Mouse (Mus musculus): ENCODE measurements at regions not wholly inside any gene's neighbourhood (a gene's known extent, or its start where the extent isn't known, plus 50 kb on each side); places are given as distances from the start of the nearest gene placed in this dataset.

DNA sequence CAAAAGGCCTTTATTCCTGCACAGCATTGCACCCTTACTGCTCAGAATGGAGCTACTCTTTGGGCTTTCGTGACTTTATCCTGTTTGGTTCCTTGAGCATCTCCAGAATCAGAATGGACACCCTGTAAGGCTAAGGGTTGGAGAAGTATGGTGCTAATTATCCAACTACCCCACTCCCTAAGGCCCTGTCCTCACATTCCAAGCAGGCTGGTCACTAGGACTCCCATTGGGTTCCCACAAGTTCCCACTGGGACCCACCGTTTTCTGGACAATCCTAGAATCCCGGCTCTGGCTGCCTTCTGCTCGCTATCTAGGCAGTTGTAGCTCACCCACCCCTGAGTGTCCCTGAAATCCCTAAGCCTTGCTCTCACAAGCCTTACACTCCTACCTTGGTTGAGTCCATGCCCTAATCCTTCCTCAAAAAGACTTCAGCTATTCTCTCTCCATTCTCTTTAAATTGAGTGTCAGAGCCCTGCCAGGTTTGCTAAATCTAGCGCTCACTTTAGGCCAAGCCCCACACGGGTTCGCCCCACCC is 146.1 kb downstream of the Efcab1 start:
- no peak for DNase-seq (ENCODE audit: low spot score)

DNA sequence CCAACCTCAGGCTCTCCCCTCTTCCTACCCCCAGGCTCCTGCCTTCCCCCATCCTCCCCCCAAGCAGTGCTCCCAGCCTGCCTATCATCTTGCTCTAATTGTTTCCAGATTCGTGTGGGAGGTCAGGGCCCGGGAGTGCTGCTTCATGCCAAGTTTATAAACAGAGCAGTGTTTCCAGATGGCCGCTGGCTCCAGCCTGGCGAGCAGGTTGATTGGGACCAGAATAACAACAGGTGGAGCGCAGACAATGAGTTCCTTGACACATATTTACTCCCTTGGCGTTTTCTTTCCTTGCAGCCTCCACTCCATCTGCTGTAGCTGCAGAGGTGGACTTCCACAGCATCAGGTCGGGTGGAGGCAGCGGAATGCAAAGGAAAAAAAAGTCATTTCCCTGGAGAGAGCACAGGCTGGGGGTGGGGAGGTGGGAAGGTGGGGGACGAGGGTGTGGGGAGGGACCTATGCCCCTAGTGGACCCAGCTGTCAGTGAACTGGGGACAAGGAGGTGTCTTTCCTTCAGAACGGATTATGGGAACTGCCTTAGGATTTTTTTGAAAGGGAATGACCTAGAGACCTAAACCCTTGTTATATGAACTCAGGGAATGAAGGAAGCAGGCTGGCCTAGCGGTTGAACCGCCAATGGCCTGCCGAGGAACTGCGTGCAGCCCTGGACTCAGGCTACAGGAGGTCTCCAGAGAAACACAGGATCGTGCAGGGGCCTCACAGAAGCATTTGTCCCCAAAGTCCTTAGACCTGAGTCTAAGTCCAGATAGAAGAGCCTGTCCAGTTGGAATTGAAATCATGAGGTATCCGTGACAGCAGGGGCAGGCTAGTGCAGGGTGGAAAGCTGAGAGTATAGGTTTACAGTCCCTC is 146.8 kb downstream of the Efcab1 start:
- peak; percentile 85 for DNase-seq (ENCODE audit: low spot score)

DNA sequence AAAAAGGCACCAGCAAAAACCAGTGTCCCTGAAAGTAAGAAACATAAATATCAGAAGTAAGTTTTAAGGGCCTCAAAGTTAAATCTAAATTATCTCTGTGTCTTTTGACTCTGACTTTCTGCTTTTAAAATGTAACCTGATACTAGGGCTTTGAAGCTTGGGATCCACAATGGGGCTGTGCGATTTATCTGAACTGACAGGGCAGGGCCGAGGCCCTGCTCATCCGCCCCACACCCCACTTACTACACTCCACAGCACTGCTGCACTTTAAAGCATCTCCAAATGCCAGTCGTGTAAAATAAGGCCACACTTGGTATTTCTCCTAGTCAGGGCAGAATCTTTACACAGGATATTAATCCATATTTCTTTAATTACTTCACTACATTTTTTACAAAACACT is 147.4 kb downstream of the Efcab1 start:
- no peak for DNase-seq (ENCODE audit: low spot score)

DNA sequence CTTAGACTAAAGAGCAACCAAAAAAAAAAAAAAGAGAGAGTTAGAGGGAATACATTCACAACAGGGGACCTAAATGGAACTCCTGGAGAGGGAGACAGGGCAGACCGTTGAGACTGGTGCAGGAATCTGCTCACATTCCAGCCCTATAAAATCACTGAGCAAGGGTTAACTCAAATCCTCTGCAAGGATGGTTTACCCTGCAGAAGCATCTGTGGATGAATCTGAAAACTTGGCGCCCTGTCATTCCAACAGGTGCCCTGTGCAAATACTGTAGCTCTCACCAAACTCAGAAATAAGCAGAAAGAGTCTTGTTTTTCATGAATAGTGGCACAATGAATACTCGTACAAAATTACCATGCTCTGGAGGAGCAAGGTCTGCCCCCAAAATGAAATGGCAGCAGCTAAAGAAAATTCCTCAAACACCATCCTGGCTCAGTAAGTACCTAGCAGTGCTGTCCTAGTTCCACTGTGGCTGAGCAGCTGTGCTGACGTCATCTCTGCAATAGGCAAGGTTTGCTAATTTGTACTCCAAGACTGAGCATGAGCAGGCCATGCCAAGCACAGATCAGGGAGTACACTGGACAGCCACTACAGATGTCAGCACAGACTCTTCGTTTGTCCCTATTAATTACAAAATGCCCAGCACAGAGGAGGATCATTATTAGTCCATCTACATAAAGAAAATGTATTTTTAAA is 148.0 kb downstream of the Efcab1 start:
- DNase-seq (ENCODE audit: low spot score) = no peak

DNA sequence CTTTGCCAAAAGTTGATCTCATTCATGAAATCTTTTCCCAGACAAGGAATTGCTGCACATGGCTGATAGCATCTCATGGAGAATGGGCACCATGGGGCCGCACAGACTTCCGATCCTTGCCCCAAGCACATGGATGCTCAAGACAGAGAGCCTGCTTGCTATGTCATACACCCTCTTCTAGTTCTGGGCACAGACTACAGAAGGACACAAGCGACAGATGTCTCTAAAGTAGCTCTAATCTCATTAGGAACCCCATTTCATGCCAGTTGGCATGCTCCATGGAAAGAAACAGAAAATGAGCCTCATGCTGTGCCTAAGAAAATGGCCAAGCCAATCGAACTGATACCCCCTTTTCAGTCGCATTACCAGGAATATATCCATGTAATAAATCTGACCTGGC is 149.3 kb downstream of the Efcab1 start:
- no peak for DNase-seq (ENCODE audit: low spot score)

DNA sequence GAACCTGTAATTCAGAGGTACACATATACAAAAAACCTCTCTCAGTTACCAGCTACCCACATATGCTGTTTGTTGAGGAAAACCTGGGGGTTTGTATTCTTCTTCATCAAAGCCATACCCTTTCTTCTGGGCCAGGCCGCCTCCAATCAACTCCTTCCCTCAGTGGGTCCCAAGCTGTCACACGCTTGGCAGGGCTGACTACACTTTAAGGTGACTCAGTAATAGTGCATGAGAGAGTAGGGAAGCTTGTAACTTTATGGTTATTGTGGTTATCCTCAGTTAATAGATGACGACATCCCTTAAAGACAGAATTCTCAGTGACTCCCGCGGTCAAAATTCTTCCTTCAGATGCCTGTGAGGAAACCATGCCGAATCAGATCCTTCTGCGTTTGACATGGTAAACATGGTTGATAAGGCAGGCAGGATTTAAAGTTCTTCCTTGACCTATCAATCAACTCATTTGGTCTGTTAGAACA is 164.1 kb downstream of the Efcab1 start:
- DNase-seq (ENCODE audit: low spot score) = no peak

DNA sequence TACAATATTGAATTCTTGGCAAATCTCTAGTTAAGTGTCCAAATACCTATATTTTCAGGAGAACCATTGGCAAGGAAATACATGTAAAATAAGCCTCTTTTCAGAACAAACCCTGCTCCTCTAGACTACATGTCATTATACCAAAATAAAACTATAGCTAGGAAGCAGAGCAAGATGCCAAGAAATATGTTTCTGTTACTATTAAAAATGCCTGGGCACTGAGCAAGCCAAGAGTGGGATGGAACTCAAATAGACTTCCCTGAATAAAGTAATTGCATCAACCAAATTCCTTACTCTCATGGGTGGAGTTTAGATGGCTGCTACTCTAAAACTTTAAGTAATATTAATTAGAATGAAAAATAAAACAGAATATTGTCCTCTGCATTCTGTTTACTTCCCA is 168.0 kb downstream of the Efcab1 start:
- DNase-seq (ENCODE audit: low spot score) = no peak

DNA sequence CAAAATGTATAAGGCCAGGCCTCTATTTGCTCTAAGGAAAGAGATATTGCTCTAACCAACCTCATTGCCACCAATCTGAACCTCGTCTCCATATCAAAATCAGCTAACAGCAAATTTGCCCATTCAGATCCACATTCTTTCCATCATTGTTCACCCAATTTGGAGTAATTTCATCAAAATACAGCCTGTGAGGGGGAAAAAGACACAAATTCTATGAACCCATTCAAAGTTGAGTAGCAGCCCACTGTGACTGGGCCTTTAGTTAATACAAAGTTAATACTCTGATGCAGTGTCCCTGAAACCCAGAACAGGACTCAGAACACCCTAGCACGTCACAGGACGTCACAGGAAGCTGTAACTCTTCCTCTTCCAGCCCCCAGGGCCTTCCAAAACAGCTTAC is 177.3 kb downstream of the Efcab1 start:
- no peak for DNase-seq (ENCODE audit: low spot score)

DNA sequence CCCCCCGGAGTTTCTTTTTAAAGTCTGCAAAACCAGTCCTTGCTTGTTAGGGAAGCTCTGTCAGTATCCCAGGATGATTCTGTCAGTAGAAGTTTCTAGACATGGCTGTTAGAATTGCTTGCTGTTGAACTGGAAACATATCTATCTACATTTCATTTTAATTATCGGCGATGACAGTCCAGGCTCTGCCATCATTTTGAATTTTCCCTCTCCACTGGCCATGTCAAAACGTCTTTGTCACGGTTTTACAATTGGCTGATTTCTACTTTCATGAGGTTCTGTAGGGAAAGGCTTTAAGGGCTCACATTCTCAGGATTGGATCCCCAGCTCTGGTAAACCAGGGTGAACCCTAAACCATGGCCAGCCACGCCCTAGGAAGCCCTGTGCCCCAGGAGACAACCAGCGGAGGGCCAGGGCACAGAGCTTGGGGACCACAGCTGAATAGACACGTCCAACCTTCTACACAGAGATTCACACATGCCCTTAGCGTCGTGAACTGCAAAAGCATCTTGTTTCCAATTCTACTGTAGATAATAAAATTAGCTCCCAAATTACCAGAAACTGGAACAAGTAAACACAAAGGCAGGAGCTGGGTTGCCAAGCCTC is 177.8 kb downstream of the Efcab1 start:
- no peak for DNase-seq (ENCODE audit: low spot score)

DNA sequence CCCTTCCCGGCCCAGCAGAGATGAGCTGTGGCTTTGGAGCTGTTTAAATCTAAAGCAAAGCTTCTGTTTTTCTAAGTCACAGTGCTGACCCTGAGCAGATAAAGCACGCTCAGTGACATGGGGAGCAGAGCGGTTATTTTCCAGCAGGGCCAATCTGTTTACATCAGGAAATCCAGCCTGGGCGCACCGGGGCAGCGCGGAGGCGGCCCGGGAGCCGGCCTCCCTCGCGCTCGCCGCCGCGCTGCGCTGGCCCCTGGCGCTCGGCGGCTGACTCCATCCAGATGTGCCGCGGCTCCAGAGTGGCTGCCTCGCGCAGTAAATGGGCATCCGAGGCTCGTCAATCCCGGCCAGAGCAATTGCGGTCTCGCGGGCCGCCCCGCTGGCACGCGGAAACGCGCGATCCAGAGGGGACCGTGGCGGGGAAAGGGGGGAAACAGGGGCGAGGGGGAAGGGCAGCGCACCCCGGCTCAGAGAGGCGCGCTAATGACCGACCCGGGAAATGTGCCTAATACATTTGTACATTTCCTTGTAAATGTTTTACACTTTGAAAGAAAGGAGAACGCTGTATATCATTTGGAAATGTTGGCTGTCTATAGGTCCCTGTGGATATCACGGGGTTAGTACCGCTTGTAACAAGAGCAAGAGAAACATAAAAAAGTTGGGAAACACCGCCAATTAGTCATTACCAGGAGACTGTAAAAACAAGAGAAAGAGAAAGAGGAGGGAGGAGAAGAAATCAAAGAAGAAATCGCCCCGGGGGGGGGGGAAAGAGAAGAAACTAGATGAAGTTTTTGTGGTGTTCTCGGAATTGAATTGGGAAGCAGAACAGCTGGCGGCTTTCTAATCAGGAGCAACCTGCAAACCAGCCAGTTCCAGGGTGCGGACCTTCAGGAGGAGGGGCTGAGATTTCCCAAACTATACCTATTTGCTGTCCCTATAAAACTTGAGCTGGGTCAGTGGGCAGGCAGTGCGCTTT is 178.6 kb downstream of the Efcab1 start:
- DNase-seq (ENCODE audit: low spot score) = peak; percentile 11

DNA sequence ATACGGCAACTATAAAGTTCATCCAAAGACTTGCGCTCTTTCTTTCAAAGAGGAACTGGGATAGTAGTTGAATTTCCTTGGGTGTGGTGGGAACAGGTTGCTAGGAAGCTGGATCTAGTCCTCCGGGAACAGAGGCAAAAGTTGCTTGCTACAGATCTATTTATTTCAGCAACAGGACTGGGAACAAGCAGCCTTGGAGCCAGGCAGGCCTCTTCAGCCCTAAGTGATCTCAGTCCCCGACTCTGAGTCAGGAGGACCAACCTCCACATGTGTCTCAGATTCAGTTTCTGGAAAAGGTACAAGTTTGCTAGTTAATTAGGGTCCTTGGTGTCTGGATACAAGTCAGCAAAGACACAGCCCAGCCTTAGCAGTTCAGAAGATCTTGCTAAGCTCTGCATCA is 180.2 kb downstream of the Efcab1 start:
- no peak for DNase-seq (ENCODE audit: low spot score)

DNA sequence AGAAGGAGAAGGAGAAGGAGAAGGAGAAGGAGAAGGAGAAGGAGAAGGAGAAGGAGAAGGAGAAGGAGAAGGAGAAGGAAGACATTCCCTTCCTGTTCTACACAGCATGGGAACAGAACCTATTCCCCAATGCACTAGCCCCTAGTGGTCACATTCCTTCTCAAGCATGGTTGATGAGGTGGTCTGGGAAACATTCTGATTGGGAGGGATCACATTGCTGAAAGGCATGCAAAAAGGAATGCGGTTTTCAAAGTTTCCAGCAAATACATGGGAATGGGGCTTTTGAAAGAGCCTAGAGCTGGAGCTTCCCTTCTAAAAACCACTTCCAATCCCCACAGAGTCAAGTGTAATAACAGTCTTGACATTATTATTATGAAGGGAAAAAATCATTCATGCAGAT is 197.5 kb downstream of the Efcab1 start:
- no peak for DNase-seq (ENCODE audit: low spot score)

DNA sequence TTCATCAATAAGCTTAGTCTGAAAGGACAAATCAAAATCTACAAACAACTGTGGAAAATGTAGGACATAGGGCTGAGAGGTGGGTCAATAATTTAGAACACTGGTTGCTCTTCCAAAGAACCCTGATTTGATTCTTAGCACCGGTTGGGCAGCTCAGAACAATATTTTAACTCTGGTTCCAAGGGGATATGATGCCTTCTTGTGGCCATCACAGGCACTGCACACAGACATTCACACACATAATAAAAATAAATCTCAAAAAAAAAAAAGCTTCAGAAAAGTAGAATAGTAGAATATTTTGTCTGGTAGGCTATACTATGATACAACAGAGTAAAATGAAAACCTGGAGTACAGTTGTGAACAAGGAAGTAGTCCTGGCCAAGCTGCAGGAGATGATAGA is 200.8 kb downstream of the Efcab1 start:
- DNase-seq (ENCODE audit: low spot score) = no peak

DNA sequence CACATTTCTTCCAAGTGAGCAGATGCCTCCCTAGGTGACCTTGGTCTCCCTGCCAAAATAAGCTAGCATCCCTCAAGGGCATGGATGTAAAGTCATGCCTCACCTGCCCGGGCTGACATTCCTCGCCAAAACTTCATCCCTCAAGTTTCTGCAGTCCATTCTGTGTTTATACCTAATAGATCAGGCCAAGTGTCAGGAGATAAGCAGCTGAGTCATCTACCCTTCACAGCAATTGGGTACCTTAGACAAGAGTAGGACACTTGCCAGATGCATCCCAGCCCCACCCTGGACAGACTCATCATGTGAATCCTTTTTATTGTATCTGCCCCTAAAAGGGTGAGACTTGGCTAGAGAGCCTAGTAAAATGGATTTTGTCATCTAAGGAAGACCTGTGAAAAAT is 204.1 kb upstream of the Gm21897 start:
- no peak for DNase-seq (ENCODE audit: low spot score)

DNA sequence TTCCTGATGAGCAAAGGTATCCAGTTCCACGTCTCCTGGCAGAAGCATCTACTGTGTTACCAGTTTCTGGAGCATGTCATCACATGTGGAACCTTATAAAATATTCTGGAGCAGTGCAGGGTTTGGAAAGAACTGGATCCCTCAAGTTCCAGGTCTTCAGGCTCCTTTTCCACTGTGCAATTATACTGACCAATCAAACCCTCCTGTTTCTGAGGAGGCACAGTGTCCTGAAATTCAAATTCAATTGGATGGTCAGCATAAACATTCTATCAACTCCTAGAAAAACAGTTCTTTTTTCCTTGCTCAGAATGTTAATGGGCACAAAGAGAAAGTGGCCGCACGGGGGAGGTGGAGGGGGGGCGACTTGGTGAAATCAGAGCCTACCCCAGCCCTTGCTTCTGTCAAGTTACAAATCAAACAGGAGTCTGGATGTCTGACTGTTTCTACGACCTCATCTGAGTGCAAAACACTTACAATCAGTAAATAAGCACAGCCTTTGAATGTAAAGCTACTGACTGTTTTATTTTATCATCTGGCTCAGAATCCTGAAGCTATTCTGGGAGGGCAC is 203.2 kb upstream of the Gm21897 start:
- DNase-seq (ENCODE audit: low spot score) = no peak

DNA sequence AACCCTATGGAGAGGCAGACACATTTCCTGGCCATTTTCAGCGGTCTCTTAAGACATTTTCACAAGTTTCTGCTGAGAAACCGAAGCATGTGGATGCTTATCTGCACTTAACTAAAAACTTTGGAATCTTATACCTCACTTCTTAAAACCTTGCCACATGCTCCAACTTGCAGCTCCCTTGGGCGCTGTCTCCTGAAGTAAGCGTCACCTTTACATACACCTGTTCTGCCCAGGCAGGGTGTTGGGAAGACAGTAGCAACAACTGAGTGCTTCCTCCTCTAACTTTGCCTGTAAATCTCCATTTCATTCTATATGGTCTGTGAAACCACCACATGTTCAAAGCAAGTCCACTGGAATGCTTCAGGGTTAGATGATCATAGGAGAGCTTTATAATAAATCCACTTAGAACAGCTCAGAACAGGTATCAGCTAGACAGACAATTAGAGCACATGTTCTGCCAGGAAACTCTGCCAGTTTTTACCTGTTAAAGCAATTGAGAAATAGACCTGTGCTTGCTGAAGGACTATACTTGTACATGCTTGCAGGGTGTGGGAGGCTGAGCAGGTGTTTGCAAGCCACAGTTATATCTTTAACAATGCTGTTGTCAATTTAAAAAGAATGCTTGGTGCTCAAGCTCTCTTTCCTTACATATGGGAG is 202.6 kb upstream of the Gm21897 start:
- no peak for DNase-seq (ENCODE audit: low spot score)

DNA sequence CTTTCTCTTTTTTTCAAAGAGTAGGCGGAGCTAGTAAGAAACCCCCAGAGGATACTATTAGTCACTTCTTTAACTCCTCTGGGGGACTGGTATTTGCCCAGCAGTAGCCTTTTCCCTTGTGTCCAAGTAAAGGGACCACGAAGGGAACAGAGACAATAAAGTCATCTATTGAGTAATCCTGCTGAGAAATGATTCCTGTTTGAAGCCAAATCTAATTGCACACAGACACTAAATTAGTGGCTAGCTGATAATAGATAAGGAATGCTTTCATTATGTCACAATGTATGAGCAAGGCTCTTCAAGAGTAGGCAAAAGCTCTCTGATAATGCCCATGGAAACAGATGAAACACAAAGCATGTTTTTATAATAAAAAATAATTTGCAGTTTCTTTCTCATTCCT is 201.9 kb upstream of the Gm21897 start:
- DNase-seq (ENCODE audit: low spot score) = no peak

DNA sequence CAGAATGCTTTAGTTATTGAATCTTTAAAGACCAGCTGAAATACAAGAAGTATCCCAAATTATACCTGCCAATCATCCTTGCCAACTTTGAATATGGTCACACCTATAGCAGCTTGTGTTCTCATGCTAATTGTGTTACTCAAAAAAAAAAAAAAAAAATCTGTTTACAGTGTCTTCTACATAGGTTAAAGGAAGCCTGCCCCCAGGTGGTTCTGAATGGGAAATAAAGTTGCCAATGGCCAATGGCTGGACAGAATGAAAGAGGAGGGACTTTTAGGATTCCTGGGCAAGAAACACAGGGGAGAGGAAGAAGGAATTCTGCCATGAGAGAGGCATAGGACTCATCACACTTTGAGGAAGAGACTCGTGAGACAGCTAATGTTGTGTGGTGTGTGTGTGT is 197.5 kb upstream of the Gm21897 start:
- DNase-seq (ENCODE audit: low spot score) = peak; percentile 6

DNA sequence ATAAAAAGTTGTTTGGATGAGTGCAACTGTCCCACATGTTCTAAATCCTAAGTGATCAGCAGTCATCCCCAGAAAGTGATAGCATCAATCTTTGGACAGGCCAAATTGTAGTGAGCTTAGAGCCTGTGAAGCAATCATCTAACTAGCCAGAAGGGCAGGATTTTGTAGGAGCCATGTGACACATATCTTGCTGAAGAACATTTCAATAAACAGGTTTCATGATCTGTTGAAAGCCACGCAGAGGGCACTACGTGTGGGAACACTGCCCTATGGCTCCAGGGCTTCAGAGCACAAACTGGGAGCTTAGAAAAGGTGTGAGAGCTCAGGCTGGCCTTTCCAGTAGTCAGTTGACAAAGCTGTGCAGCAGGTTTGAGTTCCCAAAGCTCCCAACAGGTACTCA is 188.3 kb upstream of the Gm21897 start:
- no peak for DNase-seq (ENCODE audit: low spot score)

DNA sequence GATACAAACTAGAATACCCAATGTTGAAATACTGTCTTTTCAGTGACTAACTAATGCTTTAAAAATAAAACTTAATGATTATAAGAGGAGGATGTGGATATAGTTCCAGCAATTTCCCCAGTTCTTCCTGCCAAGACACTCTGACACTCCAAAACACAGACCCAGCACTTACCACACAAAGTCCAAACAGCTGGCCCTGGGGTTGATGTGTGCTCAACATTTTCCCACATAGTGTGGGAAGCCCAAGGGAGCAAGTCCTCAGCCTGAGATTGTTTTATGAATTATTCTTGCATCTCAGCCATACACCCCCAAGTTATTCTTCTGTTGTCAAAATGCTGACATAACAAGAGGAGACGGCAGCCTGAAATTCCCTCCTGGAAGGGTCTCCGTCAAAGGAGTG is 187.5 kb upstream of the Gm21897 start:
- DNase-seq (ENCODE audit: low spot score) = no peak

DNA sequence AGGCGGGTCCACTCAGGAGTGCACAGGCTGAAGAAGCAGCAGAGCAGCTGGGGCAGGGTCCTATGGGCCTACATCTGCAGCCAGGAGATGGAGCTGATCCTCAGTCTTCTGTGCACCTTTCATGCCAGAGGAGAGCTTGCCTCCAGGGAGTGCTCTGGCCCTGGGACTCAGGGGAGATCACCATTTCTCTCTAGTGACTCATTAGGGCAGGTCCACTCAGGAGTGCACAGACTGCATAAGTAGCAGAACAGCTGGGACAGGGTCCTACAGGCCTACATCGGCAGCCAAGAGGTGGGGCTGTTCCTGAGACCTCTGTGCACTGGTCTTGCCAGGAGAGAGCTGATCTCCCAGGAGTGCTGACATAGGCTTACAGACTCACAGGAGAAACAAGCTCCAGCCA is 159.4 kb upstream of the Gm21897 start:
- no peak for DNase-seq (ENCODE audit: low spot score)

Measured in testis, postnatal 14 days (tissue).